In genomic region chr17:45663106-45663919, GRCm38 (mm10) we compare ENCODE assay signal across 7 mouse cellular contexts. TPM values are rescaled to one million over a fixed set of nuclear protein-coding genes. Genes with fewer than 3 reads are reported as not detected.
A peak's percentile ranks its signal among the peaks of the same experiment; 100 is the strongest.
DNase-seq lines count a peak whose midpoint lies in the region; ATAC-seq and TF ChIP-seq lines count a peak whose summit lies in the region.

No protein-coding gene starts in this region.

- no peaks in the 10 kb centered on the region for H3K9me3 ChIP-seq in intestine, postnatal 0 days (ENCODE audit: control insufficient read depth)
- H3K9me3 ChIP-seq in midbrain, embryonic 11.5 days (ENCODE audit: control insufficient read depth, low read length) = no peaks in the 10 kb centered on the region

- no peaks in the 10 kb centered on the region for H3K4me1 ChIP-seq in intestine, postnatal 0 days (replicated peaks; ENCODE audit: control insufficient read depth, insufficient read depth, low read length)
- no peaks in the 10 kb centered on the region for H3K4me1 ChIP-seq in midbrain, embryonic 11.5 days (ENCODE audit: control insufficient read depth, insufficient read depth, low read length)

- no peaks in the 10 kb centered on the region for H3K27me3 ChIP-seq in intestine, postnatal 0 days (replicated peaks; ENCODE audit: control insufficient read depth, insufficient read depth, low read length)
- no peaks in the 10 kb centered on the region for H3K27me3 ChIP-seq in midbrain, embryonic 11.5 days (ENCODE audit: control insufficient read depth, insufficient read depth, low read length)

- H3K36me3 ChIP-seq in intestine, postnatal 0 days (ENCODE audit: control insufficient read depth, insufficient read depth) = peaks cover 50% of the 10 kb centered on the region
- H3K36me3 ChIP-seq in midbrain, embryonic 11.5 days (ENCODE audit: control insufficient read depth, insufficient read depth, low read length) = peaks cover 21% of the 10 kb centered on the region

- no peak overlapping the region for H3K4me3 ChIP-seq in intestine, postnatal 0 days (ENCODE audit: low read depth, low read length)
- no peak overlapping the region for H3K4me3 ChIP-seq in midbrain, embryonic 11.5 days (ENCODE audit: low read depth, low read length)

- H3K27ac ChIP-seq in intestine, postnatal 0 days (ENCODE audit: low read depth, low read length) = no peak overlapping the region
- no peak overlapping the region for H3K27ac ChIP-seq in midbrain, embryonic 11.5 days (ENCODE audit: low read depth, low read length)

- intact Hi-C loops in left cerebral cortex, postnatal 36 days (cut with DNase I) = loop anchor here (2.0 kb wide), 1 partner anchor 55 kb away; no protein-coding TSS in a partner anchor

- WGBS in intestine, postnatal 0 days = 30% methylated on average over 27 of the region's 27 CpGs
- WGBS in midbrain, embryonic 11.5 days = 26% methylated on average over 27 of the region's 27 CpGs

- H3K9ac ChIP-seq in intestine, postnatal 0 days (ENCODE audit: low read depth, low read length) = no peak overlapping the region
- no peak overlapping the region; the same call in 1 of the 2 replicates for H3K9ac ChIP-seq in midbrain, embryonic 11.5 days (ENCODE audit: low read length)

- peak; percentile 87 for DNase-seq in adrenal gland, postnatal 10 days
- DNase-seq in embryo, embryonic 10 days (ENCODE audit: low spot score) = peak; percentile 88
- peak; percentile 75 for DNase-seq in left cerebral cortex, postnatal 36 days (ENCODE audit: low spot score in 2 of 2)
- DNase-seq in midbrain, embryonic 11.5 days (ENCODE audit: low spot score, missing footprints) = peak; percentile 99
- DNase-seq in spleen, adult 12 weeks (ENCODE audit: low spot score) = peak; percentile 69

- peak; percentile 95 for TF ChIP-seq CTCF in intestine, postnatal 0 days (IDR thresholded peaks at IDR 0.05; ENCODE audit: low read depth)

- peak overlapping the region; percentile 38 for H3K4me2 ChIP-seq in intestine, postnatal 0 days (replicated peaks; ENCODE audit: low read depth)
- H3K4me2 ChIP-seq in midbrain, embryonic 11.5 days = peak overlapping the region; percentile 17; the same call in 1 of the 2 replicates

- peak; percentile 82 for ATAC-seq in granulocyte monocyte progenitor cell, adult 5-6 weeks (replicated peaks; ENCODE audit: poor library complexity, severe bottlenecking)
- ATAC-seq in intestine, postnatal 0 days = peak; percentile 32; the same call in 1 of the 2 replicates
- peak; percentile 73 for ATAC-seq in midbrain, embryonic 11.5 days (ENCODE audit: low FRiP score)

RNA-seq across cellular contexts. Expression of gene Capn11, which starts 4.2 kb away (rescaled TPM):
- under 1 TPM in 1 of 2 experiments, not detected in 1; 0.63 TPM for total RNA-seq in adrenal gland, postnatal 10 days (2021)
- 0.26 TPM in 1 of 2 replicates, not detected in the other for total RNA-seq in granulocyte monocyte progenitor cell, adult 5-6 weeks (2014; fragmentation: Nextera tagmentation)
- 0.69 TPM in 1 of 2 replicates, not detected in the other for total RNA-seq in granulocyte monocyte progenitor cell, adult 5-6 weeks (2017)
- not detected in 2 replicates for polyA plus RNA-seq in intestine, postnatal 0 days (2015; fragmentation: Nextera tagmentation; extraction: Ambion mirVana)
- under 1 TPM; 0.12 to 0.66 TPM for total RNA-seq in left cerebral cortex, postnatal 36 days (2021)
- polyA plus RNA-seq in midbrain, embryonic 11.5 days (2014; fragmentation: Nextera tagmentation; extraction: Ambion mirVana) = 0.52 and 0.84 TPM in 2 replicates

RNA-seq across cellular contexts. Expression of gene Mrpl14, which starts 22.8 kb away (rescaled TPM):
- 100 to 1,000 TPM; 131 to 137 TPM for total RNA-seq in adrenal gland, postnatal 10 days (2021)
- total RNA-seq in granulocyte monocyte progenitor cell, adult 5-6 weeks (2014; fragmentation: Nextera tagmentation) = 81.2 and 91.4 TPM in 2 replicates
- total RNA-seq in granulocyte monocyte progenitor cell, adult 5-6 weeks (2017) = 10.6 and 36.8 TPM in 2 replicates
- 120 and 127 TPM in 2 replicates for polyA plus RNA-seq in intestine, postnatal 0 days (2015; fragmentation: Nextera tagmentation; extraction: Ambion mirVana)
- total RNA-seq in left cerebral cortex, postnatal 36 days (2021) = 10 to 100 TPM; 38.3 to 47.5 TPM
- polyA plus RNA-seq in midbrain, embryonic 11.5 days (2014; fragmentation: Nextera tagmentation; extraction: Ambion mirVana) = 111 and 114 TPM in 2 replicates

RNA-seq across cellular contexts. Expression of gene Tmem63b, which starts 23.4 kb away (rescaled TPM):
- 10 to 100 TPM; 44.9 to 56.8 TPM for total RNA-seq in adrenal gland, postnatal 10 days (2021)
- total RNA-seq in granulocyte monocyte progenitor cell, adult 5-6 weeks (2014; fragmentation: Nextera tagmentation) = 4.0 and 7.5 TPM in 2 replicates
- total RNA-seq in granulocyte monocyte progenitor cell, adult 5-6 weeks (2017) = 3.4 and 5.6 TPM in 2 replicates
- polyA plus RNA-seq in intestine, postnatal 0 days (2015; fragmentation: Nextera tagmentation; extraction: Ambion mirVana) = 22.6 and 24.7 TPM in 2 replicates
- 100 to 1,000 TPM; 177 to 186 TPM for total RNA-seq in left cerebral cortex, postnatal 36 days (2021)
- polyA plus RNA-seq in midbrain, embryonic 11.5 days (2014; fragmentation: Nextera tagmentation; extraction: Ambion mirVana) = 43.3 and 49.3 TPM in 2 replicates

Comparison
In these comparisons a context has a peak if more than half of its experiments do, and no peak if none do; other contexts are left out.
1. ATAC-seq: peak in every context shown above with its lines; median percentile 82 in granulocyte monocyte progenitor cell, adult 5-6 weeks; 73 in midbrain, embryonic 11.5 days; 32 in intestine, postnatal 0 days.
2. RNA of gene Tmem63b, which starts 23.4 kb away (total RNA-seq): 177 to 186 TPM in left cerebral cortex, postnatal 36 days and 44.9 to 56.8 TPM in adrenal gland, postnatal 10 days; 3.4 to 7.5 TPM in granulocyte monocyte progenitor cell, adult 5-6 weeks; every median in the first group is over 4 times any median in the second.
3. Peak in every context shown above with its lines, with median percentiles within 50 percentile points of each other: DNase-seq.